Mouse (Mus musculus) myocyte (in vitro differentiated cells): ENCODE measurements around the gene Dgat2.

Experiments used
- CEBPB ChIP-seq: IDR thresholded peaks from 2 replicates; pipeline ENCODE4 v1.6.1; 2011; ENCODE audit warnings: mild to moderate bottlenecking, moderate library complexity; ENCODE audit not compliant: poor library complexity, insufficient read depth, severe bottlenecking
- MYOG ChIP-seq, 3 experiments: IDR thresholded peaks; one replicate each; pipeline ENCODE4 v1.6.1; 2011; ENCODE audit warnings: control low read depth in 2 of 3, low read depth in 2 of 3, mild to moderate bottlenecking in 2 of 3; ENCODE audit not compliant: insufficient read length in 2 of 3, control insufficient read depth in 1 of 3, insufficient read depth in 1 of 3
- POLR2A ChIP-seq: IDR thresholded peaks from one replicate; pipeline ENCODE4 v1.6.1; 2011; ENCODE audit warnings: low read depth, mild to moderate bottlenecking, control low read depth, moderate library complexity; ENCODE audit not compliant: insufficient read length
- POLR2AphosphoS2 ChIP-seq: IDR thresholded peaks from one replicate; pipeline ENCODE4 v1.6.1; 2011; ENCODE audit warnings: low read depth, control low read depth; ENCODE audit not compliant: insufficient read length

DNA sequence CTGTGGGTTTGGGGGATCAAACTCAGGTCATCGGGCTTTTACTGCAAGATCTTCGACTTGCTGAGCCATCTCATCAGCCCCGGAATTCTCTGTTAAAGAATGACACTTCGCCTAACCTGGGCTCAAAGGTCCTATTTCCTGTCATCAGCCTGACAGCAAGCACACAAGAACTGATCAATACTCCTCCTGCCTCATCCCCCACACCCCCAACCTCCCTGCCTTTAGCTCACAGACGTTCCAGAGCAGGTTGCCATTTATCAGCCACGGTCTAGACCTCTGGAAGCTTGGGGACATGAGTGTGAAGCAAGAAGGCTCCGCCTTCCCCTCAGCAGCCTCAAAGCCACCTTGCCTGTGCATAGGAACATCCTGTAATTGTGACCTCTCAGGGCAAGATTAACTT is 23.8 kb upstream of the Dgat2 start:
- TF ChIP-seq POLR2AphosphoS2 = no peak
- TF ChIP-seq POLR2A = no peak
- TF ChIP-seq MYOG (IDR thresholded peaks at IDR 0.05; ENCODE audit: control insufficient read depth in 1 of 3, insufficient read depth in 1 of 3, insufficient read length in 2 of 3, low read depth in 2 of 3) = no peak
- TF ChIP-seq CEBPB = no peak
